Mouse (Mus musculus) embryonic facial prominence, embryonic 12.5 days (tissue): ENCODE results near the gene Mtmr12. TPM values are rescaled to one million over a fixed set of nuclear protein-coding genes. Genes with fewer than 3 reads are reported as not detected.
"Not testable (repeated sequence)": the region's sequence is repeated elsewhere in the genome, so short reads cannot be mapped to it uniquely, and the experiment has no call there.

Experiments
- ATAC-seq: fragments of 200-750 bp; cut with Nextera tagmentation; 2 replicates; pipeline ENCODE4 v1.8.0; 2017; ENCODE audit not compliant: insufficient number of reproducible peaks, insufficient read depth, low FRiP score, low TSS enrichment
- H3K27ac ChIP-seq: fragments of 300-500 bp; sonication (generic); 2 replicates; pipeline ENCODE4 v1.5.1; 2016; ENCODE audit warnings: mild to moderate bottlenecking
- H3K27me3 ChIP-seq: fragments of 300-500 bp; sonication (generic); 2 replicates; pipeline ENCODE4 v1.6.1; 2016; ENCODE audit warnings: mild to moderate bottlenecking, moderate library complexity
- H3K36me3 ChIP-seq: fragments of 300-500 bp; sonication (generic); 2 replicates; pipeline ENCODE4 v1.6.1; 2016; ENCODE audit warnings: mild to moderate bottlenecking
- H3K4me1 ChIP-seq: fragments of 300-500 bp; sonication (generic); 2 replicates; pipeline ENCODE4 v1.6.1; 2016
- H3K4me2 ChIP-seq: fragments of 300-500 bp; sonication (generic); replicated peaks from 2 replicates; pipeline ENCODE4 v1.6.1; 2016; ENCODE audit warnings: mild to moderate bottlenecking, moderate library complexity
- H3K4me3 ChIP-seq: fragments of 300-500 bp; sonication (generic); 2 replicates; pipeline ENCODE4 v1.5.1; 2016; ENCODE audit warnings: mild to moderate bottlenecking
- H3K9ac ChIP-seq: fragments of 300-500 bp; sonication (generic); 2 replicates; pipeline ENCODE4 v1.6.1; 2016; ENCODE audit warnings: mild to moderate bottlenecking, moderate library complexity
- H3K9me3 ChIP-seq: fragments of 300-500 bp; sonication (generic); 2 replicates; pipeline ENCODE4 v1.6.1; 2016; ENCODE audit warnings: mild to moderate bottlenecking, moderate library complexity
- WGBS: fragments of 180-500 bp; shearing (Covaris S2); methylation state at CpG from one replicate; pipeline ENCODE4 v1.1.7; 2016; 5-methylcytosine and 5-hydroxymethylcytosine counted together
- polyA plus RNA-seq: library from polyadenylated mRNA; unstranded; fragments of >200 nt; fragmentation: Nextera tagmentation; extraction: Ambion mirVana; gene quantifications from 2 replicates; pipeline ENCODE4 v1.2.1, GENCODE M21; 2016

The Mtmr12 gene
- polyA plus RNA-seq, 1 experiment from 2014 or later, result 20.1 TPM

- Histone ChIP-seq H3K9me3 (no peaks in the 10 kb centered on the region), H3K27ac (no peak overlapping the region), H3K9ac (no peak overlapping the region), H3K4me2 (no peak overlapping the region), H3K27me3 (no peaks in the 10 kb centered on the region), H3K4me1 (peaks cover 4% of the 10 kb centered on the region; the same call in 1 of the 2 replicates), H3K4me3 (no peak overlapping the region), H3K36me3 (no peaks in the 10 kb centered on the region)
- ATAC-seq, result no peak
- WGBS, result 93% methylated on average over 5 of the region's 5 CpGs
Observed at GRCm38 (mm10) chr15:12215415-12215718, 10.5 kb downstream of the Mtmr12 start.

DNA sequence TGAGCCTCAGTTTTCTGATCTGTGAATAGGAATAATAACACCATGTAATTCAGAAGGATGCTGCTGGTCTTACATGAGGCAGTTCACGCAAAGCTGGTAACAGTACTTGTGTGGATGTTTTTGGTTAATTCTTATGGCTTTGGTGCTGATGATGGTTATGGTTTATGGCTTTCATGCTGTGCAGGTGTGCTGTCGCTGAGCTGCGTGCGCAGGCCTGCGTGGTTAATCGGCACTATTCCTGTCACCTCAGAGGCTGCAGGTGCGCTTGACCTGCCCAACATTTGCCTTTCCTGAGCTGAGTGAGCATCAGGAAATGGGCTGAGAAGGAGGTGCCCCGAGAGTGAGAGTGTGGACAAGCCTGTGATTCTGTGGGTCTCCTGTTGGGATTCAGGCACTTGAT lies 11.3 kb downstream of the Mtmr12 start:
- peaks cover 4% of the 10 kb centered on the region; the same call in 1 of the 2 replicates for H3K4me1 ChIP-seq
- H3K4me3 ChIP-seq, result no peak overlapping the region
- H3K9ac ChIP-seq, result no peak overlapping the region
- no peak overlapping the region for H3K4me2 ChIP-seq
- H3K9me3 ChIP-seq, result no peaks in the 10 kb centered on the region
- no peaks in the 10 kb centered on the region for H3K27me3 ChIP-seq
- WGBS, result 93% methylated on average over 8 of the region's 8 CpGs
- no peak for ATAC-seq
- no peaks in the 10 kb centered on the region for H3K36me3 ChIP-seq
- H3K27ac ChIP-seq, result no peak overlapping the region

DNA sequence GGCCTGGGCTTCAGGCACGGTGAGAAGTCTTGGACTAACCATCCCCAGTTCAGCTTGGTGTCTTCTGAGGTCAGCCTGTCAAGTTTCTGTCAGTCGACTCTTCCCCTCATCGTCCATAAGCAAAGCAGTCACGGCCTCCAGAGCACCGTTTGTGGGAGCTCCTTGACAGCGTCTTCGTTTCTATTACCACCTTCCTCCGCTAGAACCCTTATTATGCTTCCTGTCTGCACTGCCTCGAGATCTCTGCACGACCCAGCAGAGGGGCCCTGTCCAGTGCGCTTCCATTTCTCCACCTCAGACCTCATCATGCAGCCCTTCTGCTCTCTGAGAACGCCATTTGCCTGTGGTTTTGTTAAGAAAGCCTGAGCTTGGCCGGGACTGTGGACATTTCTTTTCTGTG lies 12.0 kb downstream of the Mtmr12 start:
- WGBS, result 82% methylated on average over 13 of the region's 13 CpGs
- no peak for ATAC-seq

GRCm38 (mm10) chr15:12217332-12217731 lies 12.5 kb downstream of the Mtmr12 start:
- not testable (repeated sequence) for ATAC-seq, H3K4me3 ChIP-seq, H3K27ac ChIP-seq, H3K9me3 ChIP-seq, H3K27me3 ChIP-seq, H3K9ac ChIP-seq, H3K36me3 ChIP-seq, H3K4me2 ChIP-seq
- 83% methylated on average over 3 of the region's 3 CpGs for WGBS
- peaks cover 11% of the 10 kb centered on the region for H3K4me1 ChIP-seq

More for the DNA sequence above, 12.0 kb downstream of the Mtmr12 start:
- Histone ChIP-seq H3K9me3 (no peaks in the 10 kb centered on the region), H3K9ac (no peak overlapping the region), H3K27me3 (no peaks in the 10 kb centered on the region), H3K4me3 (no peak overlapping the region), H3K27ac (no peak overlapping the region), H3K36me3 (no peaks in the 10 kb centered on the region), H3K4me2 (no peak overlapping the region), H3K4me1 (peaks cover 5% of the 10 kb centered on the region)

- H3K4me2 ChIP-seq, result no peak overlapping the region
- peaks cover 16% of the 10 kb centered on the region for H3K4me1 ChIP-seq
- no peak for ATAC-seq
- no peak overlapping the region for H3K9ac ChIP-seq
- 40% methylated on average over 5 of the region's 5 CpGs for WGBS
- H3K4me3 ChIP-seq, result no peak overlapping the region
- no peak overlapping the region for H3K27ac ChIP-seq
- H3K9me3 ChIP-seq, result no peaks in the 10 kb centered on the region
- H3K36me3 ChIP-seq, result no peaks in the 10 kb centered on the region
- H3K27me3 ChIP-seq, result no peaks in the 10 kb centered on the region
Observed at GRCm38 (mm10) chr15:12217849-12218248, 13.0 kb downstream of the Mtmr12 start.

GRCm38 (mm10) chr15:12218583-12219382 lies 14.0 kb downstream of the Mtmr12 start:
- Histone ChIP-seq H3K27ac (no peak overlapping the region), H3K9ac (no peak overlapping the region), H3K4me1 (peaks cover 17% of the 10 kb centered on the region), H3K27me3 (no peaks in the 10 kb centered on the region), H3K4me3 (no peak overlapping the region), H3K9me3 (no peaks in the 10 kb centered on the region), H3K36me3 (no peaks in the 10 kb centered on the region), H3K4me2 (no peak overlapping the region)
- ATAC-seq, result no peak
- WGBS, result 86% methylated on average over 11 of the region's 11 CpGs

- Histone ChIP-seq H3K27me3 (no peaks in the 10 kb centered on the region), H3K9ac (no peak overlapping the region), H3K4me2 (no peak overlapping the region), H3K27ac (no peak overlapping the region), H3K36me3 (no peaks in the 10 kb centered on the region), H3K4me1 (peaks cover 12% of the 10 kb centered on the region), H3K4me3 (no peak overlapping the region), H3K9me3 (no peaks in the 10 kb centered on the region)
- no peak for ATAC-seq
- 85% methylated on average over 13 of the region's 13 CpGs for WGBS
Observed at GRCm38 (mm10) chr15:12221131-12221530, 16.3 kb downstream of the Mtmr12 start.

- Histone ChIP-seq H3K9ac (no peak overlapping the region), H3K9me3 (no peaks in the 10 kb centered on the region), H3K4me2 (no peak overlapping the region), H3K36me3 (no peaks in the 10 kb centered on the region), H3K4me3 (no peak overlapping the region), H3K27me3 (no peaks in the 10 kb centered on the region), H3K4me1 (peaks cover 12% of the 10 kb centered on the region), H3K27ac (peak overlapping the region; percentile 50)
- WGBS, result 23% methylated on average over 8 of the region's 8 CpGs
- no peak for ATAC-seq
Observed at GRCm38 (mm10) chr15:12222564-12223302, 17.9 kb downstream of the Mtmr12 start.

- Histone ChIP-seq H3K9ac (no peak overlapping the region), H3K4me3 (no peak overlapping the region), H3K4me2 (no peak overlapping the region), H3K27ac (no peak overlapping the region), H3K9me3 (no peaks in the 10 kb centered on the region), H3K4me1 (peaks cover 12% of the 10 kb centered on the region), H3K27me3 (no peaks in the 10 kb centered on the region), H3K36me3 (no peaks in the 10 kb centered on the region)
- no peak for ATAC-seq
- WGBS, result 79% methylated on average over 6 of the region's 6 CpGs
Observed at GRCm38 (mm10) chr15:12223393-12223792, 18.6 kb downstream of the Mtmr12 start.

DNA sequence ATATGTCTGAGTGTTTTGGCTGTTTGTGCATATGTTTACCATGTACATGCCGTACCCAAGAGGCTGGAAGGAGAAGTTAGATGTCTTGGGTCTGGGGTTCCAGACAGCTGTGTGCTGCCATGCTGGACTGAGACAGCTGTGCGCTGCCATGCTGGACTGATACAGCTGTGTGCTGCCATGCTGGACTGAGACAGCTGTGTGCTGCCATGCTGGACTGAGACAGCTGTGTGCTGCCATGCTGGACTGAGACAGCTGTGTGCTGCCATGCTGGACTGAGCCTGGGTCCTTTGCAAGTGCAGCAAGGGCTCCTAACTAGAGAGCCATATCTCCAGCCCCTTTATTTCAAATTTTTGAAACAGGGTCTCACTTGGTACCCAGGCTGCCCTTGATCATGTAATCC lies 19.4 kb downstream of the Mtmr12 start:
- H3K27ac ChIP-seq, result no peak overlapping the region
- no peaks in the 10 kb centered on the region for H3K36me3 ChIP-seq
- H3K4me1 ChIP-seq, result peaks cover 12% of the 10 kb centered on the region
- no peak overlapping the region for H3K4me3 ChIP-seq
- no peak overlapping the region for H3K4me2 ChIP-seq
- WGBS, result 93% methylated on average over 2 of the region's 2 CpGs
- ATAC-seq, result no peak
- H3K27me3 ChIP-seq, result no peaks in the 10 kb centered on the region
- H3K9me3 ChIP-seq, result no peaks in the 10 kb centered on the region
- H3K9ac ChIP-seq, result no peak overlapping the region

GRCm38 (mm10) chr15:12225062-12225461 lies 20.2 kb downstream of the Mtmr12 start:
- no peaks in the 10 kb centered on the region for H3K36me3 ChIP-seq
- no peaks in the 10 kb centered on the region for H3K27me3 ChIP-seq
- H3K27ac ChIP-seq, result no peak overlapping the region
- no peak overlapping the region for H3K4me3 ChIP-seq
- no peak for ATAC-seq
- H3K4me1 ChIP-seq, result peaks cover 12% of the 10 kb centered on the region
- H3K4me2 ChIP-seq, result no peak overlapping the region
- H3K9ac ChIP-seq, result no peak overlapping the region
- H3K9me3 ChIP-seq, result no peaks in the 10 kb centered on the region
- 58% methylated on average over 4 of the region's 4 CpGs for WGBS

GRCm38 (mm10) chr15:12226908-12227307 lies 22.1 kb downstream of the Mtmr12 start:
- H3K36me3 ChIP-seq, result 0 out of 2 replicates have a peak, but pooled peaks cover 5% of the 10 kb centered on the region
- H3K27ac ChIP-seq, result no peak overlapping the region
- H3K4me3 ChIP-seq, result no peak overlapping the region
- H3K27me3 ChIP-seq, result no peaks in the 10 kb centered on the region
- no peak overlapping the region for H3K4me2 ChIP-seq
- peaks cover 10% of the 10 kb centered on the region for H3K4me1 ChIP-seq
- WGBS, result 93% methylated on average over 15 of the region's 15 CpGs
- ATAC-seq, result no peak
- H3K9me3 ChIP-seq, result no peaks in the 10 kb centered on the region
- no peak overlapping the region for H3K9ac ChIP-seq
